ENCODE assay signal across 26 mouse cellular contexts in the genomic region with DNA sequence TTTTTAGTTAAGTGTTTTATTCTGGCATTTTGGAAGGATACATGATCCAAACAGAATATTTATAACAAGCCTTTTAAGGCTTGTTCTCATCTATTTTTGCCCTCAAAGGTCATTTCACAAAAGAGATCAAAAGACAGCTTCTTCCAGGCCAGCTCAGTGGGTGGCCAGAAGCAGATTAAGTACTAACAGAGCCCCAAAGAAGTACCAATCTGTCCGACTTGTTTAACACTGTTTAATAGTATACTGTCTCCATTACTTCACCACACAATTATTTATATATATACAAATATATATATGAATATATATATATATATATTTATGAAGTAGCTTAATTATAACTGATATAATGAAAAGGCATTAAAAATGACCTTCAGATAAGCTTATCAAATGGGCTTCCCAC.
"Had no signal": no experiment of that assay in that cellular context is flagged by ENCODE, and none has a peak within 500 bp of the region (broad histone marks: within the 10 kb centered on the region; RNA-seq: fewer than 3 reads in every experiment).

No protein-coding gene starts in this region.

- H3K4me3 ChIP-seq: heart, adult 2 months; heart, embryonic 13.5 days; heart, embryonic 15.5 days; hindbrain, embryonic 10.5 days; hindbrain, embryonic 12.5 days; intestine, embryonic 15.5 days; layer of hippocampus, adult 2 months; left cerebral cortex, adult 2 months; limb, embryonic 10.5 days; limb, embryonic 12.5 days had no signal

- H3K27ac ChIP-seq: heart, adult 2 months; heart, embryonic 13.5 days; heart, embryonic 15.5 days; hindbrain, embryonic 10.5 days; hindbrain, embryonic 12.5 days; hindbrain, embryonic 14.5 days; intestine, embryonic 15.5 days; layer of hippocampus, adult 2 months; left cerebral cortex, adult 2 months; limb, embryonic 10.5 days; limb, embryonic 12.5 days had no signal

- H3K27me3 ChIP-seq: heart, embryonic 13.5 days; heart, embryonic 15.5 days; hindbrain, embryonic 12.5 days; intestine, embryonic 15.5 days; limb, embryonic 12.5 days had no signal

- DNase-seq: gastrocnemius, postnatal 14 days; gastrocnemius, postnatal 36 days; heart, adult 11 months; heart, adult 2 months; heart, postnatal 14 days; heart, postnatal 4 days; kidney, adult 18-20 months; kidney, adult 8-10 months; kidney, postnatal 10 days; kidney, postnatal 25 days; kidney, postnatal 4 days; liver had no signal

- H3K36me3 ChIP-seq: heart, embryonic 13.5 days; heart, embryonic 15.5 days; hindbrain, embryonic 10.5 days; hindbrain, embryonic 12.5 days; intestine, embryonic 15.5 days; limb, embryonic 10.5 days; limb, embryonic 12.5 days had no signal

- H3K9me3 ChIP-seq: heart, embryonic 13.5 days; heart, embryonic 15.5 days; hindbrain, embryonic 10.5 days; hindbrain, embryonic 12.5 days; intestine, embryonic 15.5 days; limb, embryonic 10.5 days; limb, embryonic 12.5 days had no signal

- ATAC-seq: hindbrain, embryonic 16.5 days; inflammation-experienced regulatory T-cells, adult 6 months; intestine, embryonic 15.5 days; intestine, postnatal 0 days had no signal

- H3K4me2 ChIP-seq: heart, embryonic 11.5 days; heart, embryonic 13.5 days; heart, embryonic 15.5 days; hindbrain, embryonic 12.5 days; hindbrain, embryonic 14.5 days; intestine, embryonic 15.5 days; limb, embryonic 12.5 days had no signal

- H3K4me1 ChIP-seq: heart, embryonic 13.5 days; heart, embryonic 15.5 days; hindbrain, embryonic 10.5 days; hindbrain, embryonic 12.5 days; intestine, embryonic 15.5 days; limb, embryonic 10.5 days; limb, embryonic 12.5 days had no signal

- H3K9ac ChIP-seq: heart, embryonic 13.5 days; heart, embryonic 15.5 days; hindbrain, embryonic 12.5 days; hindbrain, embryonic 14.5 days; intestine, embryonic 15.5 days; limb, embryonic 12.5 days had no signal
